Mouse (Mus musculus) spleen, postnatal 4 days (tissue): Measurements from ENCODE around the gene Rassf3.

ENCODE experiments used
- DNase-seq, 2 experiments: peaks; one replicate each; pipeline ENCODE4 v3.0.0; 2022; ENCODE audit warnings: low spot score in 2 of 2

The Rassf3 gene

GRCm38 (mm10) chr10:121409717-121410116, 66.4 kb downstream of the Rassf3 start:
- no peak for DNase-seq

- no peak for DNase-seq
Measured at GRCm38 (mm10) chr10:121403946-121404345, 72.2 kb downstream of the Rassf3 start.

GRCm38 (mm10) chr10:121403104-121403503, 73.0 kb downstream of the Rassf3 start:
- no peak for DNase-seq

- no peak for DNase-seq
Measured at GRCm38 (mm10) chr10:121401005-121401404, 75.1 kb downstream of the Rassf3 start.

- no peak for DNase-seq
Measured at GRCm38 (mm10) chr10:121398599-121398998, 77.5 kb downstream of the Rassf3 start.

GRCm38 (mm10) chr10:121395542-121396176, 80.5 kb downstream of the Rassf3 start:
- DNase-seq = no peak

GRCm38 (mm10) chr10:121394789-121395325, 81.3 kb downstream of the Rassf3 start:
- no peak for DNase-seq

GRCm38 (mm10) chr10:121394270-121394669, 81.9 kb downstream of the Rassf3 start:
- no peak for DNase-seq

GRCm38 (mm10) chr10:121391901-121392300, 84.2 kb downstream of the Rassf3 start:
- DNase-seq = no peak

GRCm38 (mm10) chr10:121390602-121391001, 85.5 kb downstream of the Rassf3 start:
- no peak for DNase-seq

GRCm38 (mm10) chr10:121386347-121386746, 89.8 kb downstream of the Rassf3 start:
- DNase-seq = no peak

- DNase-seq = no peak
Measured at GRCm38 (mm10) chr10:121385695-121386094, 90.5 kb downstream of the Rassf3 start.

- DNase-seq = no peak
Measured at GRCm38 (mm10) chr10:121384710-121385109, 91.4 kb downstream of the Rassf3 start.

- DNase-seq = no peak
Measured at GRCm38 (mm10) chr10:121381280-121381679, 94.9 kb downstream of the Rassf3 start.

- DNase-seq = no peak
Measured at GRCm38 (mm10) chr10:121379387-121379786, 96.8 kb downstream of the Rassf3 start.

GRCm38 (mm10) chr10:121376530-121377271, 99.4 kb downstream of the Rassf3 start:
- DNase-seq = no peak

GRCm38 (mm10) chr10:121375649-121376493, 100.3 kb downstream of the Rassf3 start:
- DNase-seq = no peak

- no peak for DNase-seq
Measured at GRCm38 (mm10) chr10:121374693-121375620, 101.2 kb downstream of the Rassf3 start.

- no peak for DNase-seq
Measured at GRCm38 (mm10) chr10:121374013-121374412, 102.1 kb downstream of the Rassf3 start.

- DNase-seq = no peak
Measured at GRCm38 (mm10) chr10:121370777-121371176, 105.4 kb downstream of the Rassf3 start.
